Mouse (Mus musculus) gastrocnemius, postnatal 36 days (tissue): ENCODE measurements around the gene Lonp2. TPM values are rescaled to one million over a fixed set of nuclear protein-coding genes. Genes with fewer than 3 reads are reported as not detected.

Source experiments
- DNase-seq, 2 experiments: peaks; one replicate each; pipeline ENCODE4 v3.0.0; 2022
- intact Hi-C: fragments of 180-260 bp; cut with DNase I; formaldehyde crosslinking; loops from one replicate; pipeline ENCODE4 v1.15.1; 2025
- total RNA-seq, 2 experiments: library from RNA; stranded (reverse); gene quantifications; 2 replicates each; pipeline ENCODE4 v1.2.3; 2021

Gene Lonp2
- total RNA-seq, 2 experiments from 2014 or later: 46.8 to 48.9 TPM

GRCm38 (mm10) chr8:86615095-86615769 lies 8.6 kb upstream of the Lonp2 start:
- no peak for DNase-seq
- intact Hi-C loops: no loop called here

- no peak for DNase-seq
- intact Hi-C loops: no loop called here
These were observed 6.0 kb upstream of the Lonp2 start for GRCm38 (mm10) chr8:86617759-86618387.

DNA sequence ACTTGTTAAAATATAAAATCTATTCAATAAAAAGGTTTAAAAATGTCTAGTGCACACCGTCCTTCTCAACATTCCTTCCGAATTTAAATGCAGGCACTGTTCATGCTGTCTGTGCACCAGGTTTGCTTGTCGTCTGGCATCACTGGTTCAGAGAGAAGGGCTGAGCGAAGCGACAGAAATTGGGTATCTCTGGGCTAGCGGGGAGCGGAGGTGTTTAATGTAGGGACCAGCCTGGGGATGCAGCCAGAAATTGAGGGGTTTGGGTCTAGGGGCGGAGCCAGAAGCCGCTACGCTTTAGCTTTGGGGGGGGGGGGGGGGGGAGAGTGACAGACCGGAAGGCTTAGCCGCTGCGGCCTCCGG lies 312 bp upstream of the Lonp2 start:
- DNase-seq: no peak
- intact Hi-C loops: no loop called here

DNA sequence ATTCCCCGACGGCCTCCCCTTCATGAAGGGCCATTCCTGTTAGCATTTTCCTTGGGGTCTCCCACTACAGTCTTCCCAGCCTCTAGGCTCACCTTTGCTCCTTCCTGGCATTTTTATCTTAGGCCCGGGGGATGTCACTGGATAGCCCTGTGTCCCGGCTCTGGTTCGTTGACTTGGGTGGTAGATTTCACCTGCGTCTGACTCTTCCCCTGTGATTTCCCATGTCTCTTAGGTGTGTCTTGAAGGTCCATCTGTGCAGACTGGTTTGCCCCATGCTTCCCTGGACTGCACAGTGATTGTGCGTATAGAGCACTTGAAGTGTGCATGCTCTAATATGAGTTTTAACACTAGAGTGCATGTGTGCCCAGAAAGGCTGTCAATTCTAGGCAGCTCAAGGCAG lies 1.1 kb downstream of the Lonp2 start:
- intact Hi-C loops: no loop called here
- no peak for DNase-seq

DNA sequence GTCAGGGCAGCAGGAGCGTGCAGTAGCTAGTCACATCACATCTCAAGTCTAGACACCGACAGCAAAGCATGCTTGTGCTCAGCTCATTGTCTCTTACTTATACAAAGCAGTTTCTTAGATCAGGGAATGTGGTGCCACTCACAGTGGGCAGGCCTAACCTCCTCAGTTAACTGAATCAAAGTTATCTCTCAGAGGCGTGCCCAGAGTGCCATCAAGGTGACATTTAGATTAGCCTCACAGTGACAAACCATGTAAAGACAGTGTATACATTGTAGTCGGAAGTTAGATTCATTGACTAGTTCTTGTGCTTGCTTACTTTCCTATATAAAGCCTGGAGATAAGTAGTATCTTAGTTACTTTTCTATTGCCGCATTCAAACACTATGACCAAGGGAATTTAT lies 6.4 kb downstream of the Lonp2 start:
- intact Hi-C loops: no loop called here
- no peak for DNase-seq

DNA sequence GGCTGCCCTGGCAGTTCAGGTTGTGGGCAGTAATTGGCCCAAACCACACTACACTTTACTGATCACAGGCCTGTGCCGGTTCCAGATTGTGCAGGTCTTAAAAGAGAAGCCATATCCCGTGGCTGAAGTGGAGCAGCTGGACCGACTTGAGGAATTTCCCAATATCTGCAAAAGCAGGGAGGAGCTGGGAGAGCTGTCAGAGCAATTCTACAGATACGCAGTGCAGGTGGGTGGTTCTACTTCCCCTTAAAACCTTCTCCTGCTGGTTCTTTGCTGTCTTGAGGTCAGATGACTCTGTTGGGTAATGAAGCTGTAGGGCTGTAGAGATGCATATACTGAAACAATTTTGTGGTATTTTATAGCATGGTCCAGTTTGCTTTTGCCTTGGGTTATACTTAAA lies 7.6 kb downstream of the Lonp2 start:
- intact Hi-C loops: no loop called here
- no peak for DNase-seq

- intact Hi-C loops: no loop called here
- DNase-seq: no peak
These were observed 14.0 kb downstream of the Lonp2 start for GRCm38 (mm10) chr8:86637826-86638225.

DNA sequence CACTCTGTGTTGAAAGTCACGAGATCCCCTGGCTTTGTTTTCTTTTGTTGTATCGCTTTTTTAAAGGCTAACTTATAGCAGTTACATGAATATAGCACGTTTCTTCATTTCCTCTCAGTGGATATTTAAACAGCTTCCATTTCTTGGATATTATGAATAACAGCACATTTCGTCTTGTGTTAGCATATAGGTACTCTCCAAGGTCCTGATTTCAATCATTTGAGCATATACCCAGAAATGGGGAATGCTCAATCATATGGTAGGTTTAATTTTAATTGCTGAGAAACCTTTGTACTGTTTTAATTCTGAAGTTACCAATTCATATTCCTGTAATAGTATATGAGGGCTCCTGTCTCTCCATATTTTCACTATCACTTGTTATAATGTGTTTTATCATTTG lies 15.1 kb downstream of the Lonp2 start:
- no peak for DNase-seq
- intact Hi-C loops: no loop called here

DNA sequence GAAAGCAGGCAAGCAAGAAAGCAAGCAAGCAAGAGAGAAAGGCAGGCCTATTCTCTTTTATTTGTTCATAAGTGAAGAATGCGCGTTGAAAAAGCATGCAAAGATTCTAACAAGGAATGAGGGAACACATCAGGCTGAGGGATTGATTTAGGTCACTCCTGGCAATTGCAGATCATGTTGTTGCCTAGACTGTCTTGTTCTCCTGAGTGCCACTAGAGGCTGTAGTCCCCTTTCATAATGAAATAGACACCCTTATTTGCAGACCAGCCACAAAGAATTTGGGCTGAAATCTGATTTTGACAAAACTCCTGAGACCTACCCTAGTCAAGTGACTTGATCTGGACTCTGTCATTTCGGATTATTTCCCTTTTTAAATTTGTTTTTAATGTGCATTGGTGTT lies 18.8 kb downstream of the Lonp2 start:
- DNase-seq: no peak
- intact Hi-C loops: no loop called here

GRCm38 (mm10) chr8:86644661-86645060 lies 20.8 kb downstream of the Lonp2 start:
- intact Hi-C loops: no loop called here

GRCm38 (mm10) chr8:86647771-86648170 lies 23.9 kb downstream of the Lonp2 start:
- intact Hi-C loops: no loop called here
- no peak for DNase-seq

More at GRCm38 (mm10) chr8:86644661-86645060, 20.8 kb downstream of the Lonp2 start:
- DNase-seq: no peak

DNA sequence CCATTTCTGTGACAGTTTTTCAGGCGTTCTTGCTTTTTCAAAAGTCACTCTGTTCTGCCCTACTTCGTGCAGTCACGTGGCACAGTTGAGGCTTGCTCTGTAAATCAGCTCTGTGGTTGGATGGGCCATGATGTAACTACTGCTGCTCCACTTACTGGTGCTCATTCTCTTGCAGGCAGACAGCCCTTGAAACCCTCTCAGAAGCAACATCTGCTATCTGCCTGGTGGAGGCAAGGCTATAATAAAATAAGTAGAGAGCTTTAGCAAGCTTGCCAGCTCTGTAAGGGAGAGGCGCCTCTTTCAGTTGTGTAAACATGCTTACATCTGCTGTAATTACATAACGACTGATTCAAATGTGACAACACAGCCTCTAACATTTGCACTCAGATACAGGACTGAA lies 27.6 kb downstream of the Lonp2 start:
- no peak for DNase-seq
- intact Hi-C loops: loop anchor here (5.0 kb wide), 2 partner anchors 191 to 251 kb away; no protein-coding TSS in a partner anchor

DNA sequence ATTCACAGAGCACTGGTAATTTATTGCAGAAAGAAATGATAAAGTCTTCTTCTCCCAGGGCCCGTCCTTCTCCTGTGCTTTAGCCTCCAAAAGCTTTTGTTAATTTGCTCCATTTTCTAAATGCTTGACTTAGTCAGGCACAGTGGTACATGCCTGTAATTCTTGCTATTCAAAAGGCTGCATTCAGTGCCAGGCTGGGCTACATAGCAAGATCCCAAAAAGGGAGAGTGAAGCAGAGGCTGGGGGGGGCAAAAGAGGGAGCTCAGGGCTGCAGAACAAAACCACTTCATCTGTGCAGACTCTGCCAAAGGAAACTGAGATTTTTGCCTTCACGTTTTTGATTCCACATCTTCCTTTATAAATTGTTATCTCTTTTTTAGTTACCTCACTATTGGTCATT lies 28.7 kb downstream of the Lonp2 start:
- no peak for DNase-seq
- intact Hi-C loops: loop anchor here (5.0 kb wide), 2 partner anchors 190 to 250 kb away; no protein-coding TSS in a partner anchor

DNA sequence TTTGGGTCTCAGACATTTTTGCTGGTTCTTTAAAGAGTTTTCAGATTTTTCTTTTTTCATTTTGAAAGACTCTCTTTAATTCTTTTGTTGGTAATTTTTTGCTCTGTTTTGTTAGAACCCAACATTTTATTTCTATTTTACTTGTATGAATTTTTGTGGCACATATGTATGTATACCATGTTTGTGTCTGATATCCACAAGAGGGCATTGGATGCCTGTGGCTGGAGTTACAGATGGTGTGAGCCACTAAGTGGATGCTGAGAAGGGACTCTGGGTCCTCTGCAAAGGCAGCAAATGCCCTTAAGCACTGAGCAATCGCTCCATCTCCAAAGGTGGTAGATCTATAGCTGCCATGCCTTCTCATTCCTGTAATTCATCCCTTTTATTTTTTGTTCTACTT lies 30.7 kb downstream of the Lonp2 start:
- intact Hi-C loops: loop anchor here (5.0 kb wide), 2 partner anchors 188 to 248 kb away; no protein-coding TSS in a partner anchor
- DNase-seq: no peak

DNA sequence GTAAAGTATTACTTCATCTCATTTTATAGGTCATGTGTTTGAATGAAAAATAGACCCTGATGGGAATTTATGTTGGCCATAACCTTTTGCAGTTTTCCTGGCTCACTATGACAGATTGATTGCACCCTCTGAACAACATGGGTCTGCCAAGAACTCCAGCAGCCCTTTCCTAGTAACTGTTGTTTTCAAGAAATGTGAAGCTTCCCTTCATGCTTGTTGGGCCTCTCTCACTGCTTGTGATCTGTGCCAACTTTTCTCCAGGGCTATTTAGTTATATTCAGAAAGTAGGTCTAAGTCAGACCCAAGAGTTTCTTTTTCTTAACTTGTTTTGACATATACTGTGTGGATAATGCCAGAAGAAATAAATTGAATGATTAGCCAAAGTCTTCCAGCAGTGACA lies 44.9 kb downstream of the Lonp2 start:
- DNase-seq: no peak
- intact Hi-C loops: no loop called here

GRCm38 (mm10) chr8:86669259-86669658 lies 45.4 kb downstream of the Lonp2 start:
- no peak for DNase-seq
- intact Hi-C loops: no loop called here

GRCm38 (mm10) chr8:86686629-86687028 lies 62.8 kb downstream of the Lonp2 start:
- intact Hi-C loops: no loop called here
- no peak for DNase-seq

DNA sequence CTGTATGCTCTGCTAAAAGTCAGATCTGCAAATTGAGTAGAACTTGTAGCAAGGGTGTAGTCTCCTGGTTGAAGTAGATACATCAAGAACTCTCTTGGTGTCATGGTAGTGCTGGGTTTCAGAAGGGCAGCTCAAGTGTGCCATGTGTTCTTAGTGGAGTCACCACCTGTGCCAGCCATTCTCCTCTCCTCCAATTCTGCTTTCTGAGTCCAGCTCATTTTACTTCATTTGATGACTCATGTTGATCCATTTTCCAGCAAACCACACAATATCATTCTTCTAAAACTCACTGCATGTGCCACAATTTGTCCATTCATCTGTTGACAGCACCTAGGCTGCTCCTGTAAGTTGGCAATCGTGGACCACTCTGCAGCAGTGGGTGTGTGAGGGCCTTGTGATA lies 68.3 kb downstream of the Lonp2 start:
- no peak for DNase-seq
- intact Hi-C loops: no loop called here

DNA sequence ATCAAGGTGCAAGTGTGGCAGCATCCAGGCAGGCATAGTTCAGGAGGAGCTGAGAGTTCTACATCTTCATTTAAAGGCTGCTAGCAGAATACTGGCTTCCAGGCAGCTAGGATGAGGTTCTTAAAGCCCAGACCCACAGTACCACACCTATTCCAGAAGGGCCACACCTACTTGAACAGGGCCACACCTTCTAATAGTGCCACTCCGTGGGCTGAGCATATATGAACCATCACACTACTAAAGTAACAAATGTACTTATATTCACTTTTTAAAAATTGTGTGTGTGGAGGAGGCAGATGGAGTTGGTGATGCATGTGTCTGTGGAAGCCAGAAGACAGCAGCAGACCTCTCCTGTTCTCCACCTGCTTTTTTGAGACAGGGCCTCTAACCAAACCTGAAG lies 70.2 kb downstream of the Lonp2 start:
- intact Hi-C loops: no loop called here
- no peak for DNase-seq

- DNase-seq: no peak
- intact Hi-C loops: no loop called here
These were observed 71.9 kb downstream of the Lonp2 start for GRCm38 (mm10) chr8:86695703-86696102.

GRCm38 (mm10) chr8:86698811-86699421 lies 75.1 kb downstream of the Lonp2 start:
- intact Hi-C loops: no loop called here
- no peak for DNase-seq

DNA sequence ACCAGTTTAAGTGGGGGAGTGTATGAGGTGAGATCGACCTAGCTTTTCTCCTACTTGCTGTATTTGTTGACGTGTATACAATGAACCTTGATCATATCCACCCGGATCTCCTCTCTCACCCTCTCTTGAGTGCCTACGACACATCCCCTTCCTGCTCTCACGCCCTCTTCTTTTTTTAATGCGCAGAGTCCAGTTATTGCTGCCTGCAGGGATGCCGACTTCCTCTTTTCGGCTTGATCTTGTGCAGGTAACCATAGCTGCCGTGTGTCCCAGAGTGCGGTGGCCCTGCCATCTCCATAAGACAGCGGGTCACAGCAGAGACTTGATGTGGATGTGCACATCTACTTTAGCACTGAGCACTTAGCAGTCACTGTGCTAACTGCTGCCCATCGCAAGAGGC lies 75.6 kb downstream of the Lonp2 start:
- DNase-seq: no peak
- intact Hi-C loops: no loop called here
